Mouse (Mus musculus) ES-Bruce4 (cell line): Measurements from ENCODE around the gene Gba. TPM values are rescaled to one million over a fixed set of nuclear protein-coding genes. Genes with fewer than 3 reads are reported as not detected.

Experiments used
- H3K27ac ChIP-seq: 2 replicates; pipeline ENCODE4 v1.5.1; 2012; ENCODE audit warnings: low read length, inconsistent platforms; ENCODE audit not compliant: insufficient read depth
- H3K27me3 ChIP-seq: 2 replicates; pipeline ENCODE4 v1.6.1; 2012; ENCODE audit warnings: mild to moderate bottlenecking, low read length, inconsistent platforms; ENCODE audit not compliant: control insufficient read depth, poor library complexity, insufficient read depth, severe bottlenecking
- H3K36me3 ChIP-seq: 2 replicates; pipeline ENCODE4 v1.6.1; 2012; ENCODE audit warnings: inconsistent platforms, mild to moderate bottlenecking, low read length, moderate library complexity; ENCODE audit not compliant: control insufficient read depth, poor library complexity, insufficient read depth, severe bottlenecking
- H3K4me1 ChIP-seq: one replicate; pipeline ENCODE4 v1.8.1; 2011; ENCODE audit warnings: low read length; ENCODE audit not compliant: control insufficient read depth, insufficient read depth
- H3K4me3 ChIP-seq: 2 replicates; pipeline ENCODE4 v1.5.1; 2011; ENCODE audit warnings: low read depth, mild to moderate bottlenecking, low read length
- H3K9ac ChIP-seq: 2 replicates; pipeline ENCODE4 v1.6.1; 2012; ENCODE audit warnings: low read depth, mild to moderate bottlenecking, inconsistent platforms; ENCODE audit not compliant: poor library complexity, severe bottlenecking
- H3K9me3 ChIP-seq: replicated peaks from 2 replicates; pipeline ENCODE4 v1.6.1; 2012; ENCODE audit warnings: mild to moderate bottlenecking, low read length, inconsistent platforms; ENCODE audit not compliant: control insufficient read depth, poor library complexity, insufficient read depth, severe bottlenecking
- CTCF ChIP-seq: IDR thresholded peaks from one replicate; pipeline ENCODE4 v1.8.1; 2011; ENCODE audit warnings: low read depth, low read length
- EP300 ChIP-seq: IDR thresholded peaks from 2 replicates; pipeline ENCODE4 v1.6.1; 2011; ENCODE audit warnings: low read depth, low read length; ENCODE audit not compliant: insufficient read depth
- POLR2A ChIP-seq: IDR thresholded peaks from one replicate; pipeline ENCODE4 v1.8.1; 2011; ENCODE audit warnings: low read length; ENCODE audit not compliant: insufficient read depth
- polyA plus RNA-seq: library from polyadenylated mRNA; stranded (reverse); fragments of >200 nt; gene quantifications from 2 replicates; pipeline ENCODE4 v1.2.4, GENCODE M21; 2011; ENCODE audit warnings: low read depth; ENCODE audit not compliant: missing spikeins, insufficient read depth, insufficient read length

Gene Gba
- polyA plus RNA-seq, 1 experiment = 31.5 TPM

- H3K36me3 ChIP-seq = no peaks in the 10 kb centered on the region
- peak overlapping the region; percentile 34; the same call in 1 of the 2 replicates for H3K4me3 ChIP-seq
- no peaks in the 10 kb centered on the region for H3K27me3 ChIP-seq
- TF ChIP-seq POLR2A = no peak
- no peak for TF ChIP-seq EP300
- TF ChIP-seq CTCF = no peak
- peaks cover 2% of the 10 kb centered on the region for H3K4me1 ChIP-seq
- H3K9ac ChIP-seq = peak overlapping the region; percentile 7
- no peak overlapping the region for H3K27ac ChIP-seq
- H3K9me3 ChIP-seq = no peaks in the 10 kb centered on the region
Observed at GRCm38 (mm10) chr3:89187690-89188477, 14.8 kb upstream of the Gba start.

- peak overlapping the region; percentile 7 for H3K9ac ChIP-seq
- H3K36me3 ChIP-seq = no peaks in the 10 kb centered on the region
- H3K4me3 ChIP-seq = peak overlapping the region; percentile 34; the same call in 1 of the 2 replicates
- TF ChIP-seq EP300 = no peak
- TF ChIP-seq CTCF = no peak
- TF ChIP-seq POLR2A = no peak
- no peaks in the 10 kb centered on the region for H3K27me3 ChIP-seq
- no peaks in the 10 kb centered on the region for H3K9me3 ChIP-seq
- no peak overlapping the region for H3K27ac ChIP-seq
- peaks cover 2% of the 10 kb centered on the region for H3K4me1 ChIP-seq
Observed at GRCm38 (mm10) chr3:89188478-89188875, 14.3 kb upstream of the Gba start.

GRCm38 (mm10) chr3:89190436-89190835, 12.3 kb upstream of the Gba start:
- H3K9ac ChIP-seq = no peak overlapping the region
- no peak overlapping the region for H3K27ac ChIP-seq
- no peak overlapping the region for H3K4me3 ChIP-seq
- no peak for TF ChIP-seq EP300
- TF ChIP-seq POLR2A = no peak
- TF ChIP-seq CTCF = no peak
- no peaks in the 10 kb centered on the region for H3K9me3 ChIP-seq
- H3K4me1 ChIP-seq = no peaks in the 10 kb centered on the region
- no peaks in the 10 kb centered on the region for H3K36me3 ChIP-seq
- H3K27me3 ChIP-seq = no peaks in the 10 kb centered on the region

- Histone ChIP-seq H3K9ac (no peak overlapping the region), H3K4me1 (no peaks in the 10 kb centered on the region), H3K27ac (no peak overlapping the region), H3K36me3 (no peaks in the 10 kb centered on the region), H3K27me3 (no peaks in the 10 kb centered on the region; the same call in 1 of the 2 replicates), H3K4me3 (no peak overlapping the region), H3K9me3 (no peaks in the 10 kb centered on the region)
- no peak for TF ChIP-seq CTCF
- TF ChIP-seq EP300 = no peak
- TF ChIP-seq POLR2A = no peak
Observed at GRCm38 (mm10) chr3:89193351-89193750, 9.4 kb upstream of the Gba start.

GRCm38 (mm10) chr3:89193853-89194252, 8.9 kb upstream of the Gba start:
- no peaks in the 10 kb centered on the region for H3K9me3 ChIP-seq
- TF ChIP-seq POLR2A = no peak
- no peak for TF ChIP-seq EP300
- no peak for TF ChIP-seq CTCF

More at GRCm38 (mm10) chr3:89193853-89194252, 8.9 kb upstream of the Gba start:
- H3K27me3 ChIP-seq = no peaks in the 10 kb centered on the region; the same call in 1 of the 2 replicates
- H3K4me3 ChIP-seq = no peak overlapping the region
- H3K36me3 ChIP-seq = no peaks in the 10 kb centered on the region
- H3K9ac ChIP-seq = no peak overlapping the region
- no peaks in the 10 kb centered on the region for H3K4me1 ChIP-seq
- no peak overlapping the region for H3K27ac ChIP-seq
